Mouse (Mus musculus) spleen, adult 2 months (tissue): ENCODE measurements around the gene Tgm6. TPM values are rescaled to one million over a fixed set of nuclear protein-coding genes. Genes with fewer than 3 reads are reported as not detected.

Experiments used
- DNase-seq, 2 experiments: peaks; one replicate each; pipeline versions ENCODE4 v3.0.0 to v3.0.0-alpha.2; 2012 to 2021; ENCODE audit warnings: low spot score in 2 of 2, low read depth in 1 of 2
- H3K27ac ChIP-seq: fragments of 200-500 bp; 2 replicates; pipeline ENCODE4 v1.5.1; 2012; ENCODE audit warnings: low read length, inconsistent platforms; ENCODE audit not compliant: insufficient read depth
- H3K27me3 ChIP-seq: fragments of 200-500 bp; 2 replicates; pipeline ENCODE4 v1.6.1; 2012; ENCODE audit warnings: mild to moderate bottlenecking, moderate library complexity, low read length, inconsistent platforms; ENCODE audit not compliant: control insufficient read depth, insufficient read depth
- H3K36me3 ChIP-seq: fragments of 200-500 bp; 2 replicates; pipeline ENCODE4 v1.6.1; 2012; ENCODE audit warnings: mild to moderate bottlenecking, low read length, inconsistent platforms; ENCODE audit not compliant: control insufficient read depth, insufficient read depth
- H3K4me1 ChIP-seq: fragments of 200-500 bp; 2 replicates; pipeline ENCODE4 v1.6.1; 2011; ENCODE audit warnings: inconsistent platforms; ENCODE audit not compliant: control insufficient read depth, insufficient read depth, insufficient read length
- H3K4me3 ChIP-seq: fragments of 200-500 bp; 2 replicates; pipeline ENCODE4 v1.5.1; 2011; ENCODE audit warnings: mild to moderate bottlenecking, inconsistent platforms; ENCODE audit not compliant: insufficient read depth, insufficient read length; ENCODE audit errors: extremely low read depth
- CTCF ChIP-seq: fragments of 200-500 bp; IDR thresholded peaks from 2 replicates; pipeline ENCODE4 v1.5.1; 2011; ENCODE audit warnings: mild to moderate bottlenecking, inconsistent platforms; ENCODE audit not compliant: insufficient read depth, insufficient read length, insufficient replicate concordance; ENCODE audit errors: extremely low read depth
- POLR2A ChIP-seq: fragments of 200-500 bp; IDR thresholded peaks from 2 replicates; pipeline ENCODE4 v1.6.1; 2011; ENCODE audit warnings: low read depth, low read length, inconsistent platforms
- WGBS: fragments of 180-500 bp; shearing (Covaris S2); methylation state at CpG from one replicate; pipeline ENCODE4 v1.1.7; 2018; 5-methylcytosine and 5-hydroxymethylcytosine counted together
- polyA plus RNA-seq: library from polyadenylated mRNA; depleted of rRNA; stranded (reverse); fragments of >200 nt; gene quantifications from 2 replicates; pipeline ENCODE4 v1.2.3, GENCODE M21; 2012

The Tgm6 gene
- polyA plus RNA-seq, 1 experiment = not detected

DNA sequence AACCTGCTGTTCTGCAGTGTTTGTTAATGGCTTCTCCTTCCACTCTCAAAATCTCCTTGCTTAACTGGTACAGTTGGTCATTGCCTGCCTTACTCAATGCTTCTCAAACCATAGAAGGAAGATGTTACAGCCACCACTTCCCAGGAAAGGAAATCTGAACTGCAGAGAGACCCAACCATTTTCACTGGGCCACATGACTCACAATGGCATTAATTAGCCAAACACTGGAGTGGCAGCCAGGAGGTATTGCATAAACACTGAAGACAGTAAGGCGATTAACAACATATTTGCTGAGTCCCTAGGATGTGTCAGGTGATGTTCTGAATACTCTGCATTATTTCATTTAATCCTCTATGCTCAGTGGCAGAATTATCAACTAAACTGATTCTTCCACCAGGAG, 13.9 kb downstream of the Tgm6 start:
- H3K36me3 ChIP-seq = no peaks in the 10 kb centered on the region
- TF ChIP-seq POLR2A = no peak
- no peak for TF ChIP-seq CTCF
- DNase-seq = no peak
- WGBS = 76% methylated on average over 1 of the region's 1 CpGs
- no peak overlapping the region for H3K27ac ChIP-seq
- no peak overlapping the region for H3K4me3 ChIP-seq
- H3K4me1 ChIP-seq = no peaks in the 10 kb centered on the region; the same call in 1 of the 2 replicates
- no peaks in the 10 kb centered on the region for H3K27me3 ChIP-seq

- DNase-seq = no peak
- no peak overlapping the region for H3K4me3 ChIP-seq
- no peaks in the 10 kb centered on the region for H3K36me3 ChIP-seq
- H3K4me1 ChIP-seq = no peaks in the 10 kb centered on the region; the same call in 1 of the 2 replicates
- WGBS = 0% methylated on average over 1 of the region's 1 CpGs
- H3K27ac ChIP-seq = no peak overlapping the region
- TF ChIP-seq CTCF = no peak
- no peak for TF ChIP-seq POLR2A
- 0 out of 2 replicates have a peak, but pooled peaks cover 1% of the 10 kb centered on the region for H3K27me3 ChIP-seq
Observed at GRCm38 (mm10) chr2:130129687-130130086, 17.5 kb downstream of the Tgm6 start.

DNA sequence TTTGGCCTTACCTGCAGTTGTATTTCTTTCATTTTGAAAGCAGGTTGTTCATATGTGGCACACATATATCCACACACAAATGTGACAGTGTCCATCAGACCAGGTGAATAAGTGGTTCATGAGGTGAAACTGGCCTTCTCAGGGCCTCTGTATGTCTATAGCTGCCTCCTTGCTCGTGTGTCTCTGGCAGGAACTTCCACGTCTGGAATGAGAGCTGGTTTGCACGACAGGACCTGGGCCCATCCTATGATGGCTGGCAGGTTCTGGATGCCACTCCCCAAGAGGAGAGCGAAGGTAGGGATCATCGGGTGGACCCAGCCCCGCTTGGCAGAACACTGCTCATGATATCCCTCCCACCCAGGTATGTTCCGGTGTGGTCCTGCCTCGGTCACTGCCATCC, 30.8 kb downstream of the Tgm6 start:
- no peak for TF ChIP-seq POLR2A
- no peak for TF ChIP-seq CTCF
- no peak overlapping the region for H3K4me3 ChIP-seq
- H3K4me1 ChIP-seq = no peaks in the 10 kb centered on the region
- H3K36me3 ChIP-seq = no peaks in the 10 kb centered on the region
- no peak overlapping the region for H3K27ac ChIP-seq
- WGBS = 90% methylated on average over 8 of the region's 8 CpGs
- no peak for DNase-seq
- H3K27me3 ChIP-seq = no peaks in the 10 kb centered on the region

DNA sequence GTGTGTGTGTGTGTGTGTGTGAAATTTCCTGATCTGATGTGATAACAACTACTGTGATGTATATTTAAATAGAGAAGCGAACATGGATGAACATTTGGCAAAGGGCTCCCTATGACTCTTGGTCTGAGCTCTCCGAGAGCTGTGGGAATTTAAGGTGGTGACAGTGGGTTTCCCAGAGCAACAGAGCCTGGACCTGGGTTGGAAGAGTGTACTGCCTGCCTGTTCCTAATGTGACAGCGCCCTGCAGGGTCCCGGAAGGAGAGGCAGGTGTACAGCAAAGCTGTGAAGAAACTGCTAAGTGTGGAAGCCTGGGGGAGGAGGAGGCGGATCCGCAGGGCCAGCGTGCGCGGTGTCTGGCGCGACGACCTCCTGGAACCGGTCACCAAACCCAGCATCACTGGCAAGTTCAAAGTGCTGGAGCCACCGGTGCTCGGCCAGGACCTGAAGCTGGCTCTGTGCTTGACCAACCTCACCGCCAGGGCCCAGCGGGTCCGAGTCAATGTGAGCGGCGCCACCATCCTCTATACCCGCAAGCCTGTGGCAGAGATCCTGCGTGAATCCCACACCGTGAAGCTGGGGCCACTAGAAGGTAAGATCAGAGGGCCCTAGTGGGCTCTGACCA, 32.6 kb downstream of the Tgm6 start:
- 92% methylated on average over 23 of the region's 23 CpGs for WGBS
- no peak for DNase-seq
- no peaks in the 10 kb centered on the region for H3K27me3 ChIP-seq
- TF ChIP-seq CTCF (no peak), POLR2A (no peak)
- no peaks in the 10 kb centered on the region for H3K36me3 ChIP-seq
- H3K4me3 ChIP-seq = no peak overlapping the region
- H3K4me1 ChIP-seq = no peaks in the 10 kb centered on the region
- no peak overlapping the region for H3K27ac ChIP-seq

- no peak overlapping the region for H3K27ac ChIP-seq
- H3K36me3 ChIP-seq = no peaks in the 10 kb centered on the region
- TF ChIP-seq CTCF = no peak
- no peaks in the 10 kb centered on the region for H3K27me3 ChIP-seq
- no peak for DNase-seq
- 87% methylated on average over 5 of the region's 5 CpGs for WGBS
- H3K4me3 ChIP-seq = no peak overlapping the region
- no peaks in the 10 kb centered on the region for H3K4me1 ChIP-seq
Observed at GRCm38 (mm10) chr2:130146089-130146668, 34.0 kb downstream of the Tgm6 start.

DNA sequence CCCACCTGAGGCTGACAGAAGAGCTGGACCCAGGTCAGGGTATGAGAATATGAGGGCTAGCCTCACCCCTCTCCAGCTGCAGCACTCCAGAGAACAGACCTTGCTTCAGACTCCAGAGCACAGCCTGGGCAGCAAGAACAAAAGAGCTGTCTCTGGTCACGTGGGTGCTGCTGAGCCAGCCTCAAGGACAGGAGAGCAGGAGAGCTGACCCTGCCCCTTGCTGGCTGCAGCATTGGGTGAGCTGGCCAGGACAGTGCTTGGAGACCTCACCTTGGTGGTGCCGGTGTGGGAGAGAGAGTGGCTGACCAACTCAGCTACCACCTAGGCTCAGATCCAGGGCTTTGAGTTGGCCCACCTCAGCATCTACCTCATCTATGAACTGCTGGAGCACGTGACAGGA, 43.0 kb downstream of the Tgm6 start:
- DNase-seq = no peak
- Histone ChIP-seq H3K4me3 (no peak overlapping the region), H3K27me3 (no peaks in the 10 kb centered on the region), H3K4me1 (no peaks in the 10 kb centered on the region), H3K27ac (no peak overlapping the region), H3K36me3 (no peaks in the 10 kb centered on the region)
- WGBS = 86% methylated on average over 3 of the region's 3 CpGs
- TF ChIP-seq POLR2A (no peak), CTCF (no peak)

DNA sequence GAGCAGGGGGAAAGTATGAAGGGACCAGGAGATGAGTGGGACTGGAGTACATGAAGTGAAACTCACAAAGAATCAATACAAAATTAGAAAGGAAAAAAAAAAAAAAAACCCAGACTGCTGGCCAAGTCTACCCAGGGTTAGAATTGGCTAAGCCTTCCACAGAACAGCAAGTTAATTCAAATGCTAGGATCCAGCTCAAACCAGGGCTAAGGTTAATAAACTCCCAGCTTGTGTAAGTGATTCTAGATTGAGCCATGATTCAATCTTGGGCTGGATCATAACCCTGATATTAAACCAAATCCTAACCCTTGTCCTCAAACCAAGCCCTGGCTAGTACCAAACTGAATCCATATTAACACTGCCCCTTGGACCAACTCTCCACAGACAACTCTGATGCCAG, 43.6 kb downstream of the Tgm6 start:
- Histone ChIP-seq H3K27me3 (no peaks in the 10 kb centered on the region), H3K36me3 (no peaks in the 10 kb centered on the region), H3K27ac (no peak overlapping the region), H3K4me1 (no peaks in the 10 kb centered on the region), H3K4me3 (no peak overlapping the region)
- TF ChIP-seq CTCF = no peak
- no peak for TF ChIP-seq POLR2A
- DNase-seq = no peak
